Mouse (Mus musculus): ENCODE measurements around the gene Susd2.

- TF ChIP-seq CTCF (IDR thresholded peaks at IDR 0.05; ENCODE audit: control insufficient read depth, insufficient read depth, insufficient read length) (no peak), USF1 (IDR thresholded peaks at IDR 0.05; ENCODE audit: low read depth) (no peak), MYOD1 (IDR thresholded peaks at IDR 0.05; ENCODE audit: control insufficient read depth, insufficient read length, low read depth) (no peak), MYOG (IDR thresholded peaks at IDR 0.05; ENCODE audit: control insufficient read depth, extremely low read depth, insufficient read length) (no peak)
Measured at GRCm38 (mm10) chr10:75654053-75654452, 10.2 kb upstream of the Susd2 start.
